Mouse (Mus musculus) cerebellum, adult 2 months (tissue): ENCODE measurements around the gene Spta1.

Experiments used
- CTCF ChIP-seq: fragments of 200-500 bp; IDR thresholded peaks from 2 replicates; pipeline ENCODE4 v1.5.1; 2011; ENCODE audit warnings: low read depth, mild to moderate bottlenecking, control low read depth, low read length, moderate library complexity, borderline replicate concordance; ENCODE audit not compliant: insufficient read depth
- POLR2A ChIP-seq: fragments of 200-500 bp; IDR thresholded peaks from 2 replicates; pipeline ENCODE4 v1.6.1; 2011; ENCODE audit warnings: low read length, control low read depth, borderline replicate concordance; ENCODE audit not compliant: insufficient read depth

DNA sequence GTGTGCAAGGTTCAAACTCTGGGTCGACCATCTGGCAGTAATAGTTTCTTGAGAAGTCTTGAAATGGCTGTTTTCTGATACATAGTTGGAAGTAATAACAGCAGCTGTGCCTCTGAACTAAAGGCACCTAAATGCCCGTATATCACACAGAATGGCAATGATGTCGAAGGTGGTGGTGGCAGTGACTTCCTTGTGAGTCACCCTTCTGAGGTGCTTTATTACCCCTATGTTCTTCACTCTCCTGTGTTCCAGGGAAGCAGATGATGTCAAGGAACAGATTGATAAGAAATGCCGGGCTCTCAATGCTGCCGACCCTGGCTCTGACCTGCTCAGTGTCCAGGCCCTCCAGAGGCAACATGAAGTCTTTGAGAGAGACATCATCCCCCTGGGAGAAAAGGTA, 39.7 kb downstream of the Spta1 start:
- TF ChIP-seq POLR2A (no peak), CTCF (no peak)
